Mouse (Mus musculus) small intestine, adult 2 months (tissue): ENCODE results near the gene Clmn.

Source experiments
- CTCF ChIP-seq: fragments of 200-500 bp; IDR thresholded peaks from 2 replicates; pipeline ENCODE4 v1.5.1; 2012; ENCODE audit warnings: low read depth, mild to moderate bottlenecking, control low read depth, inconsistent platforms, low read length, moderate library complexity, mixed read lengths; ENCODE audit not compliant: insufficient replicate concordance, insufficient read length; ENCODE audit errors: extremely low read depth
- POLR2A ChIP-seq: fragments of 200-500 bp; IDR thresholded peaks from 2 replicates; pipeline ENCODE4 v1.6.1; 2012; ENCODE audit warnings: low read depth, mild to moderate bottlenecking, control low read depth, inconsistent platforms, low read length, moderate library complexity

DNA sequence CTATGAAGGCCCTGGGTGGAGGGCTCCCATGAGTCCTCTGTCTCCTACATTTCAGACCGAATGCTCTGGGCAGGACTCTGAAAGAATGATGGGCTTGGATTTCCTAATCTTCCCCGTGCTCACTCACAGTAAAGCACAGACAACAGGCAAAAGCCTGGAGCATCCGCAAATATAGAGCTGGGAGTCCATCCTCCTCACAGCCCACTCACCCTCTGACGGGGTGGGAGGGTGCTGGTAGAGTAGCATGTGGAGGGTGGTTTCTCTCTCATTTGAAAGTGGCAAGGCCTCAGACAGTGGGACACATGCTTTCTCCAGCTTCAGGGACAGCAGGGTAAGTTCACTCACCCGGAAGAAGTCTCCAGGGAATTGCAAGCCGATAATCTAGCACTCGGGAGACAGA is 21.2 kb upstream of the Clmn start:
- TF ChIP-seq POLR2A: no peak
- TF ChIP-seq CTCF: no peak
